Mouse (Mus musculus) left cerebral cortex, postnatal 14 days (tissue): ENCODE measurements around the gene Fam117b. TPM values are rescaled to one million over a fixed set of nuclear protein-coding genes. Genes with fewer than 3 reads are reported as not detected.

ENCODE experiments used
- DNase-seq, 2 experiments: peaks; one replicate each; pipeline ENCODE4 v3.0.0; 2021 to 2022; ENCODE audit warnings: low spot score in 2 of 2, mixed read lengths in 1 of 2
- intact Hi-C: fragments of 180-260 bp; cut with DNase I; formaldehyde crosslinking; loops from one replicate; pipeline ENCODE4 v1.15.1; 2025
- total RNA-seq, 2 experiments: library from RNA; stranded (reverse); gene quantifications; 2 replicates each; pipeline ENCODE4 v1.2.3; 2021

Fam117b gene
- total RNA-seq, 2 experiments from 2014 or later, result 51.4 to 51.7 TPM

- DNase-seq, result no peak
- intact Hi-C loops, result no loop called here
These were observed 5.8 kb upstream of the Fam117b start for GRCm38 (mm10) chr1:59906819-59907521.

GRCm38 (mm10) chr1:59907700-59908099, 5.1 kb upstream of the Fam117b start:
- intact Hi-C loops, result no loop called here
- no peak for DNase-seq

GRCm38 (mm10) chr1:59910941-59911340, 1.9 kb upstream of the Fam117b start:
- DNase-seq, result no peak
- intact Hi-C loops, result loop anchor here (5.0 kb wide), 1 partner anchor 76 kb away; no protein-coding TSS in a partner anchor

DNA sequence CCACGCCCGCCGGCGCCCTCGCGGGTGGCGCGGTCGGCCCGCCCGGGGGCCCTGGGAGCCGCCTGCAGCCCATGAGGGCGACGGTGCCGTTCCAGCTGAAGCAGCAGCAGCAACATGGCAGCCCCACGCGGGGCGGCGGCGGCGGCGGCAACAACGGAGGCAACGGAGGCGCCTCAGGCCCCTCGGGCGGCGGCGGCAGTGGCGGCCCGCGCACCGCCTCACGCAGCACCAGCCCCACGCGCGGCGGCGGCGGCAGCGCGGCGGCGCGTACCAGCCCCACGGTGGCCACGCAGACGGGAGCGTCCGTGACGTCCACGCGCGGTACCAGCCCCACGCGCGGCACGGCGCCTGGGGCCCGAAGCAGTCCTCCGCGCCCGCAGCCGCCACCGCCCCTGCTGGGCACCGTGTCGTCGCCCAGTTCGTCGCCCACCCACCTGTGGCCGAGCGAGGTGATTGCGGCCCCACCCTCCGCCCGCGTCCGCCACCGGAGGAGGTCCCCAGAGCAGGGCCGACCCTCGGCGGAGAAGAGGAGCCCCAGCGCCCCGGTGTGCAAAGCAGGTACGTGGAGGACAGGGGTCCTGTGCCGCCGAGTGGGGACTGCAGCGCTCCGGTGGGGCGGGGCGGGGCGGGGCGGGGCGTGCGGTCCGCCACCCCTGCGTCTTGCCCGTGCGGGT, 526 bp downstream of the Fam117b start:
- peak; percentile 62 to 73 for DNase-seq
- intact Hi-C loops, result loop anchor here (5.0 kb wide), 1 partner anchor 74 kb away; no protein-coding TSS in a partner anchor

DNA sequence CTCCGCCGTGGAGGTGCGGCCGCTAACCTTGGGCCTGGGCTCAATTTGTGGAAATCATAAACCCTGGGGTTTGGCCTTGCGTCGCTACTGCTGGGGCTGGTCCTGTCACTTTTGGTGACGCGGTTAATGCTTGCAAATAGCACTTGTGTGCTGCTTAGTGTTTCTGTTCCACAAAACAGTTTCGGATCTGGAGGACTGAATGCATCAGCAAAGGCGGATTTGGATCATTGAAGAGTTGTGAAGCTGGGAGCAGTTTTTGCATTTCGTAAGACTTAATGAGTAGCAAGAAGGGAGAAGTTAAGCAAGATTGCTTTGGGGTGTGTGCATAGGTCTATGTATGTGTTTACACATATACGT, 1.0 kb downstream of the Fam117b start:
- DNase-seq, result peak; percentile 21 to 49
- intact Hi-C loops, result loop anchor here (5.0 kb wide), 1 partner anchor 73 kb away; no protein-coding TSS in a partner anchor

DNA sequence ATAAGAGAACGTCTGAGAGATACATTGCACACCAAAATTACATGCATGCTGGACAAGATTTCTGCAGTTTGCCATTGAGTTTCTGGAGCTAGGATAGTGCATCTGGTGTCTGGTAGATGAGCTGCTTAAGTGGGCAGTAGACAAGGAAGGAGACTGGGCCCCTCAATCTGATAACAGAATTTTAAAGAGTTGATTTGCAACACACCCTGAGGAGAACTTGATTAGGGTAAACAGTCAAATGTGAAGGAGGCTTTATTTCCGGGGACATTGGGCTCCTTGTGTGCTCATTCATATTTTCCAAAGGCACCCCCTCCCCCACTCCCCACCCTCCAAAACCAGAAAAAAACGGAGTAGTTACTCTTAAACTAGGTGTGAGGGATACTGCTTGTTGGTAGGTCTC, 2.0 kb downstream of the Fam117b start:
- no peak for DNase-seq
- intact Hi-C loops, result loop anchor here (5.0 kb wide), 1 partner anchor 73 kb away; no protein-coding TSS in a partner anchor

GRCm38 (mm10) chr1:59915843-59916610, 3.2 kb downstream of the Fam117b start:
- DNase-seq, result peak in 1 of 2 experiments; percentile 29
- intact Hi-C loops, result no loop called here

DNA sequence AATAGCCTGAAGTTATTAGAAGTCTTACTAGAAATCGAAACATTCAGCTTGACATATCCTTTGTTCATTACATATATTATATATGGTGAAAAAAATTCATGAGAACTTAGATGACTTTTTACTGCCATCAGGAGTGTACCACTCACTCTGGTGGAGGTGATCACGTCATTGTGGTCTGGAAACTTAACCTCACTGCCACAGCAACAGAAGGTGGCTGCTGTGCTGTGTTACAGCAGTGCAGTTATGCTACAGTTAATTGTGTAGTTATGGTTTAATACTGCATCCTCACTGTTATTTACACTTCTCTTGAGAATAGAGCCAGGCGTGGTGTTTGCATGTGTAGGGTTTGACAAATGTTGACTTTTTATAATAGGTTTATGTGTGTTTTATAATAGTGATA, 4.6 kb downstream of the Fam117b start:
- no peak for DNase-seq
- intact Hi-C loops, result no loop called here

GRCm38 (mm10) chr1:59918075-59918474, 5.3 kb downstream of the Fam117b start:
- intact Hi-C loops, result no loop called here
- DNase-seq, result no peak

DNA sequence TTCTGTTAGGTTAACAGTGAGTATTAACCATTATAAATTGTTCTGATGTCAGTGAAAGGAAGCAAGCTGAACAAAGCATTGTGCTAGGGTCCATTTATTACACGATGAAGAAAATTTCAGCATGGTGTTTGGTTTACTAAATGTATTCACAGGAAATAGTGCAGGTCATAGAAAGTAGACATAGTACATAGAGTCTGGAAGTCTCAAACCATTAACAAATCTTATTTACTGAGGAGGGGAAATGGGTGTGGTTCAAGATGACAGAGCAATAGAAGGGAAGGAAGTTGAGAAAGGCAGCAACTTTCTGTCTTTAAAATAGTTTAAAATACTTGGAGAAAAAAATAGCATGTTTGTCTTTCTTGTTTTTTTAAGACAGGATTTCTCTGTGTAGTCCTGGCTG, 10.4 kb downstream of the Fam117b start:
- intact Hi-C loops, result no loop called here
- no peak for DNase-seq

- intact Hi-C loops, result no loop called here
- DNase-seq, result no peak
These were observed 10.9 kb downstream of the Fam117b start for GRCm38 (mm10) chr1:59923673-59924072.

- no peak for DNase-seq
- intact Hi-C loops, result no loop called here
These were observed 11.6 kb downstream of the Fam117b start for GRCm38 (mm10) chr1:59924411-59924810.

DNA sequence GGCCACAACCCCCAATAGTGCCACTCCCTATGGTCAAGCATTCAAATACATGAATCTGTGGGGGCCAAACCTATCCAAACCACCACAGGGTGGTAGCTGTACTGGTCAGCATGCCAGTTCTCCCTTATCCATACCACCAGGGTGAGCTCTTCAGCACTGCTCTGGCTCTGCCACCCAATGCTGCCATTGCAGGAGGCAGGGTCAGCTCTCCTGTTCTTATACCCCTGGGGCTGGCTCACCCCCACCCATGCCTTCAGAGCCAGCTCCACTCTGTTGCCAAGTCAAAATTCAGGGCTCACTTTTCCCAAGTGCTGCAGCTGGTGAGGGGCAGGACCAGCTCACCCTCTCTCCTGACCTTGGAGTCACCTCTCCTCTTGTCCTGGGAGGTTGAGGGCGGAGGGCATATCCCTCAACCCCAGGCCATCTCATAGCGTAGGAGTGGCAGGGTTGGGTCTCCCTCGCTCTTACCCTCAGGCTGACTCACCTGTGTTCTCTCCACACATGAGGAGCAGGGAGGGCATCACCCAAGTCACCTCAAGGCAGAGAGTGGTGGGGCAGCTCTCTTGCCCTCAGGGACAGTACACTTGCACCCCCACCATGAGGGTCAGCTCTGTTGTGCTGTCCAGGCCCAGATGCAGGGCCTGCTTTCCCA, 13.3 kb downstream of the Fam117b start:
- intact Hi-C loops, result no loop called here
- no peak for DNase-seq

- intact Hi-C loops, result no loop called here
- DNase-seq, result no peak
These were observed 14.4 kb downstream of the Fam117b start for GRCm38 (mm10) chr1:59927131-59927680.

DNA sequence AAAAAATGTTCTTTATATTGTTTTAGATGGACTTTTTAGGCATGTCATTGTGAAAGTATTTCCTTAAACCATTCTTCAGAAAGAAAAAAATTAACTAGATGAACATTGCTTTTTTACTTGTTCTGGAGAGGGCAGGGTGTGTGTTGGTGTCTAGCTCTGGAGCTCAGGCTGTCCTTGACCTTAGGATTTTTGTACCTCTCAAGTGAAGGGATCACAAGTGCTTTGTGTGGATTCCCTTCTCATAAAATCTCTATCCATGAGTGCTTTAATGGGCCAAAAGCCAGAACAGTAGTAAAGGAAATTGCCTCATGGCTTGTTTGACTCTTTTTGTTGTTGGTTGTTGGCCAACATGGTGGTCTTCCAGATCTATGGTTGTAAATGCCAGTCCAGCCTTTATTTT, 18.1 kb downstream of the Fam117b start:
- intact Hi-C loops, result no loop called here
- no peak for DNase-seq

- DNase-seq, result no peak
- intact Hi-C loops, result no loop called here
These were observed 20.2 kb downstream of the Fam117b start for GRCm38 (mm10) chr1:59932991-59933390.

- intact Hi-C loops, result no loop called here
- DNase-seq, result no peak
These were observed 28.3 kb downstream of the Fam117b start for GRCm38 (mm10) chr1:59941063-59941462.

DNA sequence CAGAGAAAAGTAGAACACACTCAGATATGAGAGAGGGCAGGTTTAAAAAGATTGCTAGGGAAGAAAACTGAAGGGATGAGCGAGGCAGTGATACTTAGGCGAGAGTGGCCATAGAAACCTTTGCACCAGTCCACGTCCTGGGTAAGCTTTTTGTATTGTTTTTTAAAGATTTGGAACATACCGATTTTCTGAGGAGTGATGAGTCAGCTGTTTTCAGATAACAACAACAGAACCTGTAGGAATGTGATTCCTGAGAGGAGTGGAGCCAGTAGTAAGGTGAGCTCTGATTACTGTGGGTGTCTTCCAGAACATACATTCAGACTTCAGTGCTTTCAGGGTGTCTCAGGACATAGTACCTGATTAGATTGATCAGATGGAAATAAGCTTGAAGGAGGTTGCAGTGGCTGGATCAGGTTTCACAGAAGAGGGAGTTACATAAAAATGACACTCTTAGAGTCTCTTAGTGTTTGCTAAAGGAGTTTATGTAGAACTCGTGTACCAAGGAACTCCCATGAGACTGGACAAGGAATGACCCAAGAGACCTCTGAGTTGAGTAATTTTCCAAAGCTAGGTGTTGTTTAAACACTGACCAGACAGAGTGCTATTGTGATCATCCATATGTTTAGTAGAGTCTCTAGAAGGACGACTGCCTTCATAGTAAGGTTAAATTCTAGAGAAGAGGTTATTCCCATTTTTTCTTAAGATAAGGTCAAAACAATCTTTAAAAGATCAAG, 29.4 kb downstream of the Fam117b start:
- intact Hi-C loops, result no loop called here

GRCm38 (mm10) chr1:59943825-59944224, 31.0 kb downstream of the Fam117b start:
- DNase-seq, result no peak
- intact Hi-C loops, result no loop called here

More for the DNA sequence above, 29.4 kb downstream of the Fam117b start:
- DNase-seq, result no peak
